Mouse (Mus musculus): ENCODE data around the gene Fbxo46. TPM values are rescaled to one million over a fixed set of nuclear protein-coding genes. Genes with fewer than 3 reads are reported as not detected.

Gene Fbxo46
- polyA plus RNA-seq, 1 experiment from 2014 or later: 19.3 TPM

- no peak for ATAC-seq (ENCODE audit: insufficient number of reproducible peaks, insufficient read depth, low FRiP score, low TSS enrichment, low read depth)
- 0 out of 2 replicates have a peak overlapping the region, but pooled peaks have one; percentile 11 for H3K4me3 ChIP-seq (replicated peaks)
- H3K36me3 ChIP-seq: peaks cover 81% of the 10 kb centered on the region
- no peak overlapping the region for H3K9ac ChIP-seq (replicated peaks)
- peaks cover 45% of the 10 kb centered on the region for H3K4me1 ChIP-seq (replicated peaks)
- no peak overlapping the region for H3K27ac ChIP-seq
- 55% methylated on average over 6 of the region's 6 CpGs for WGBS
- H3K27me3 ChIP-seq: no peaks in the 10 kb centered on the region
- no peaks in the 10 kb centered on the region for H3K9me3 ChIP-seq
- no peak overlapping the region for H3K4me2 ChIP-seq
These were observed 36.6 kb upstream of the Fbxo46 start for GRCm38 (mm10) chr7:19083096-19083495.

- peaks cover 44% of the 10 kb centered on the region for H3K4me1 ChIP-seq (replicated peaks)
- H3K27ac ChIP-seq: peak within 1 kb of the TSS; percentile 69
- no peaks in the 10 kb centered on the region for H3K9me3 ChIP-seq
- 42% methylated on average over 10 of the region's 10 CpGs for WGBS
- H3K4me2 ChIP-seq: peak within 1 kb of the TSS; percentile 37; the same call in 1 of the 2 replicates
- H3K4me3 ChIP-seq (replicated peaks): peak within 1 kb of the TSS; percentile 11
- peak within 1 kb of the TSS; percentile 24; the same call in 1 of the 2 replicates for H3K9ac ChIP-seq (replicated peaks)
- ATAC-seq (ENCODE audit: insufficient number of reproducible peaks, insufficient read depth, low FRiP score, low TSS enrichment, low read depth): no peak
- peaks cover 81% of the 10 kb centered on the region for H3K36me3 ChIP-seq
- H3K27me3 ChIP-seq: no peaks in the 10 kb centered on the region
These were observed 36.0 kb upstream of the Fbxo46 start, which contains the start of gene Dmpk for GRCm38 (mm10) chr7:19083701-19084100. Gene Dmpk, plus strand, starts transcription at chr7:19083849.

- 67% methylated on average over 6 of the region's 6 CpGs for WGBS
- peaks cover 81% of the 10 kb centered on the region for H3K36me3 ChIP-seq
- ATAC-seq (ENCODE audit: insufficient number of reproducible peaks, insufficient read depth, low FRiP score, low TSS enrichment, low read depth): no peak
- no peak overlapping the region; the same call in 1 of the 2 replicates for H3K4me3 ChIP-seq (replicated peaks)
- H3K4me1 ChIP-seq (replicated peaks): peaks cover 44% of the 10 kb centered on the region
- peak overlapping the region; percentile 37; the same call in 1 of the 2 replicates for H3K4me2 ChIP-seq
- no peaks in the 10 kb centered on the region for H3K27me3 ChIP-seq
- H3K9ac ChIP-seq (replicated peaks): no peak overlapping the region
- H3K27ac ChIP-seq: peak overlapping the region; percentile 69; the same call in 1 of the 2 replicates
- no peaks in the 10 kb centered on the region for H3K9me3 ChIP-seq
These were observed 35.3 kb upstream of the Fbxo46 start for GRCm38 (mm10) chr7:19084277-19084771.

- peak overlapping the region; percentile 27; the same call in 1 of the 2 replicates for H3K9ac ChIP-seq (replicated peaks)
- peaks cover 44% of the 10 kb centered on the region for H3K4me1 ChIP-seq (replicated peaks)
- peak overlapping the region; percentile 37 for H3K4me2 ChIP-seq
- no peaks in the 10 kb centered on the region for H3K9me3 ChIP-seq
- peak overlapping the region; percentile 56; the same call in 1 of the 2 replicates for H3K27ac ChIP-seq
- H3K36me3 ChIP-seq: peaks cover 80% of the 10 kb centered on the region
- 18% methylated on average over 9 of the region's 9 CpGs for WGBS
- no peak for ATAC-seq (ENCODE audit: insufficient number of reproducible peaks, insufficient read depth, low FRiP score, low TSS enrichment, low read depth)
- H3K4me3 ChIP-seq (replicated peaks): no peak overlapping the region; the same call in 1 of the 2 replicates
- H3K27me3 ChIP-seq: no peaks in the 10 kb centered on the region
These were observed 34.7 kb upstream of the Fbxo46 start for GRCm38 (mm10) chr7:19084921-19085473.

- 0 out of 2 replicates have a peak overlapping the region, but pooled peaks have one; percentile 27 for H3K9ac ChIP-seq (replicated peaks)
- H3K27me3 ChIP-seq: peaks cover 1% of the 10 kb centered on the region
- no peak for ATAC-seq (ENCODE audit: insufficient number of reproducible peaks, insufficient read depth, low FRiP score, low TSS enrichment, low read depth)
- H3K36me3 ChIP-seq: peaks cover 80% of the 10 kb centered on the region
- H3K9me3 ChIP-seq: no peaks in the 10 kb centered on the region
- peaks cover 44% of the 10 kb centered on the region for H3K4me1 ChIP-seq (replicated peaks)
- peak overlapping the region; percentile 9; the same call in 1 of the 2 replicates for H3K4me3 ChIP-seq (replicated peaks)
- peak overlapping the region; percentile 37 for H3K4me2 ChIP-seq
- WGBS: 7% methylated on average over 6 of the region's 6 CpGs
- peak overlapping the region; percentile 56; the same call in 1 of the 2 replicates for H3K27ac ChIP-seq
These were observed 34.2 kb upstream of the Fbxo46 start for GRCm38 (mm10) chr7:19085495-19085894.

GRCm38 (mm10) chr7:19086042-19086441 is 33.6 kb upstream of the Fbxo46 start:
- 0 out of 2 replicates have a peak overlapping the region, but pooled peaks have one; percentile 56 for H3K27ac ChIP-seq
- no peak for ATAC-seq (ENCODE audit: insufficient number of reproducible peaks, insufficient read depth, low FRiP score, low TSS enrichment, low read depth)
- peak overlapping the region; percentile 37 for H3K4me2 ChIP-seq
- peaks cover 7% of the 10 kb centered on the region for H3K27me3 ChIP-seq
- peaks cover 44% of the 10 kb centered on the region for H3K4me1 ChIP-seq (replicated peaks)
- no peaks in the 10 kb centered on the region for H3K9me3 ChIP-seq
- peaks cover 80% of the 10 kb centered on the region for H3K36me3 ChIP-seq
- H3K4me3 ChIP-seq (replicated peaks): peak overlapping the region; percentile 9; the same call in 1 of the 2 replicates
- no peak overlapping the region for H3K9ac ChIP-seq (replicated peaks)
- WGBS: 7% methylated on average over 14 of the region's 14 CpGs

DNA sequence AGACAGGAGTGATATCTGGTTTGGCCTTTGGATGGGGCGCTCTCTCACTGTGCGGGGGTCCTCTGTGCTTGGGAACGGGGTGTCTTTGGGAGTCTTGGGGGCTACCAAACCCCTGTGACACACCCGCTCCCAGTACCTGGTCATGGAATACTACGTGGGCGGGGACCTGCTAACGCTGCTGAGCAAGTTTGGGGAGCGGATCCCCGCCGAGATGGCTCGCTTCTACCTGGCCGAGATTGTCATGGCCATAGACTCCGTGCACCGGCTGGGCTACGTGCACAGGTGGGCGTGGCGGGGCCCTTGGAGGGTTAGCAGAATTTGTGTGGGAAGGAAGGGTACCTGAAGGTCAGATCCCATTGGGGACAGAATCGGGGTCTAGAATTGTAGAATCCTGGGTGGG is 32.9 kb upstream of the Fbxo46 start:
- Histone ChIP-seq H3K27ac (no peak overlapping the region), H3K27me3 (peaks cover 14% of the 10 kb centered on the region), H3K4me1 (replicated peaks) (peaks cover 49% of the 10 kb centered on the region), H3K9me3 (no peaks in the 10 kb centered on the region), H3K4me3 (replicated peaks) (no peak overlapping the region), H3K36me3 (peaks cover 75% of the 10 kb centered on the region), H3K4me2 (no peak overlapping the region), H3K9ac (replicated peaks) (no peak overlapping the region)
- ATAC-seq (ENCODE audit: insufficient number of reproducible peaks, insufficient read depth, low FRiP score, low TSS enrichment, low read depth): no peak
- 57% methylated on average over 18 of the region's 18 CpGs for WGBS

DNA sequence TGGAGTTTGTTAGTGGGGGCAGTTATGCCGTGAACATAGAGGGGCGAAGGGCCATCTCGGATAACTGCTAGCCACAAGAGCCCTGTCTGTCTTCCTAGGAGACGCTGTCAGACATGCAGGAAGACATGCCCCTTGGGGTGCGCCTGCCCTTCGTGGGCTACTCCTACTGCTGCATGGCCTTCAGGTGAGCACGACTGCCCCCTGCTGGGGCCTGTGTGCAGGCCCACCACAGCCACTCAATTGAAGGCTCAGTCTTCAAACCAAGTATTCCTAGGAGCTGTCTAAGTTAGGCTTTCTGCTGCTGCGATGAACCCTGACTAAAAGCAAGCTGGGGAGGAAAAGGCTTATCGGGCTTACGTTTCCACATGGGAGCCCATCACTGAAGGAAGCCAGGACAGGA is 30.8 kb upstream of the Fbxo46 start:
- Histone ChIP-seq H3K27ac (no peak overlapping the region), H3K9me3 (no peaks in the 10 kb centered on the region), H3K9ac (replicated peaks) (no peak overlapping the region), H3K4me2 (no peak overlapping the region), H3K27me3 (peaks cover 18% of the 10 kb centered on the region), H3K4me3 (replicated peaks) (no peak overlapping the region), H3K4me1 (replicated peaks) (peaks cover 47% of the 10 kb centered on the region), H3K36me3 (peaks cover 55% of the 10 kb centered on the region)
- no peak for ATAC-seq (ENCODE audit: insufficient number of reproducible peaks, insufficient read depth, low FRiP score, low TSS enrichment, low read depth)
- WGBS: 43% methylated on average over 10 of the region's 10 CpGs

GRCm38 (mm10) chr7:19091913-19092312 is 27.7 kb upstream of the Fbxo46 start:
- H3K4me1 ChIP-seq (replicated peaks): peaks cover 33% of the 10 kb centered on the region
- peaks cover 18% of the 10 kb centered on the region for H3K27me3 ChIP-seq
- 0 out of 2 replicates have a peak overlapping the region, but pooled peaks have one; percentile 94 for H3K27ac ChIP-seq
- no peak for ATAC-seq (ENCODE audit: insufficient number of reproducible peaks, insufficient read depth, low FRiP score, low TSS enrichment, low read depth)
- peaks cover 46% of the 10 kb centered on the region for H3K36me3 ChIP-seq
- peak overlapping the region; percentile 92 for H3K4me2 ChIP-seq
- H3K9ac ChIP-seq (replicated peaks): peak overlapping the region; percentile 66
- H3K9me3 ChIP-seq: no peaks in the 10 kb centered on the region
- peak overlapping the region; percentile 85 for H3K4me3 ChIP-seq (replicated peaks)
- WGBS: 28% methylated on average over 17 of the region's 17 CpGs

DNA sequence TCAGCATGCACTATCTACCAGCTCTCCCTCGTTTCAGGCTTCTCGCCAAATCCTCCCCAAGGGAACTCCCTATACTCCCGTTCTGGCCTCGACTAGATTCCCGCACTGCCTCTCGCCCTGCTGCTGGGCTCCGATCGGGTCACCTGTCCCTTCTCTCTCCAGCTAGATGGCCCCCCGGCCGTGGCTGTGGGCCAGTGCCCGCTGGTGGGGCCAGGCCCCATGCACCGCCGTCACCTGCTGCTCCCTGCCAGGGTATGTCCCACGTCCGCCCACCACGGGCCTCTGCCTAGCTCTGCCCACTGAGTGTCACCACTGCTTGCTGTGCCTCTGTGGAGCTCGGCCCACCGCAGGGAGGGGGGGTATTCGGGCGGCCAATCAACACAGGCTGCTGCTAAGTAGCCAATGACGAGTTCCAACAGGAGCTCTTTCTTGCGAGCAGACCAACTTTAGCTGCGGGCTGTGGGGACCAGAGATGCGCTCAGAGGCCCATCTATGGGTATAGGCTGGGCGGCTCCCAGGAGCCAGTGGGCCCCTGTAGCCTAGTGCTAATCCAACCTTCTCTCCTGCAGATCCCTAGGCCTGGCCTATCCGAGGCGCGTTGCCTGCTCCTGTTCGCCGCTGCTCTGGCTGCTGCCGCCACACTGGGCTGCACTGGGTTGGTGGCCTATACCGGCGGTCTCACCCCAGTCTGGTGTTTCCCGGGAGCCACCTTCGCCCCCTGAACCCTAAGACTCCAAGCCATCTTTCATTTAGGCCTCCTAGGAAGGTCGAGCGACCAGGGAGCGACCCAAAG is 27.1 kb upstream of the Fbxo46 start:
- Histone ChIP-seq H3K4me1 (replicated peaks) (peaks cover 40% of the 10 kb centered on the region), H3K9ac (replicated peaks) (peak overlapping the region; percentile 66), H3K4me3 (replicated peaks) (peak overlapping the region; percentile 85), H3K36me3 (peaks cover 46% of the 10 kb centered on the region), H3K27me3 (peaks cover 18% of the 10 kb centered on the region), H3K4me2 (peak overlapping the region; percentile 92), H3K27ac (peak overlapping the region; percentile 94), H3K9me3 (no peaks in the 10 kb centered on the region)
- peak; percentile 41 for ATAC-seq (ENCODE audit: insufficient number of reproducible peaks, insufficient read depth, low FRiP score, low TSS enrichment, low read depth)
- 2% methylated on average over 38 of the region's 38 CpGs for WGBS

DNA sequence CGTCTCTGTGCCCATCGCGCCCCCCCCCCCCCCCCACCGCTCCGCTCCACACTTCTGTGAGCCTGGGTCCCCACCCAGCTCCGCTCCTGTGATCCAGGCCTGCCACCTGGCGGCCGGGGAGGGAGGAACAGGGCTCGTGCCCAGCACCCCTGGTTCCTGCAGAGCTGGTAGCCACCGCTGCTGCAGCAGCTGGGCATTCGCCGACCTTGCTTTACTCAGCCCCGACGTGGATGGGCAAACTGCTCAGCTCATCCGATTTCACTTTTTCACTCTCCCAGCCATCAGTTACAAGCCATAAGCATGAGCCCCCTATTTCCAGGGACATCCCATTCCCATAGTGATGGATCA is 26.5 kb upstream of the Fbxo46 start:
- ATAC-seq (ENCODE audit: insufficient number of reproducible peaks, insufficient read depth, low FRiP score, low TSS enrichment, low read depth): peak; percentile 11
- H3K4me3 ChIP-seq (replicated peaks): peak overlapping the region; percentile 85
- no peaks in the 10 kb centered on the region for H3K9me3 ChIP-seq
- peaks cover 18% of the 10 kb centered on the region for H3K27me3 ChIP-seq
- H3K4me2 ChIP-seq: peak overlapping the region; percentile 92
- H3K9ac ChIP-seq (replicated peaks): peak overlapping the region; percentile 66
- peaks cover 45% of the 10 kb centered on the region for H3K36me3 ChIP-seq
- H3K27ac ChIP-seq: peak overlapping the region; percentile 94
- WGBS: 0% methylated on average over 14 of the region's 15 CpGs
- H3K4me1 ChIP-seq (replicated peaks): peaks cover 43% of the 10 kb centered on the region
